Mouse (Mus musculus) kidney, postnatal 10 days (tissue): ENCODE measurements at regions not wholly inside any gene's neighbourhood (a gene's known extent, or its start where the extent isn't known, plus 50 kb on each side); places are given as distances from the start of the nearest gene placed in this dataset.

Source experiments
- DNase-seq: peaks from one replicate; pipeline ENCODE4 v3.0.0; 2021; ENCODE audit warnings: mixed read lengths

- DNase-seq, result no peak
Observed at GRCm38 (mm10) chr15:96185901-96186300, 101.4 kb upstream of the Arid2 start.

- DNase-seq, result no peak
Observed at GRCm38 (mm10) chr15:96189551-96189950, 97.8 kb upstream of the Arid2 start.

GRCm38 (mm10) chr15:96197413-96197812, 89.9 kb upstream of the Arid2 start:
- DNase-seq, result no peak

- no peak for DNase-seq
Observed at GRCm38 (mm10) chr15:96197932-96198331, 89.4 kb upstream of the Arid2 start.

GRCm38 (mm10) chr15:96201273-96201672, 86.0 kb upstream of the Arid2 start:
- DNase-seq, result no peak

GRCm38 (mm10) chr15:96201701-96202460, 85.4 kb upstream of the Arid2 start:
- DNase-seq, result no peak

GRCm38 (mm10) chr15:96204187-96204586, 83.1 kb upstream of the Arid2 start:
- no peak for DNase-seq

- no peak for DNase-seq
Observed at GRCm38 (mm10) chr15:96204623-96205022, 82.7 kb upstream of the Arid2 start.

GRCm38 (mm10) chr15:96210721-96211400, 76.5 kb upstream of the Arid2 start:
- DNase-seq, result no peak

- DNase-seq, result no peak
Observed at GRCm38 (mm10) chr15:96213541-96214312, 73.6 kb upstream of the Arid2 start.

GRCm38 (mm10) chr15:96217896-96218295, 69.4 kb upstream of the Arid2 start:
- no peak for DNase-seq

GRCm38 (mm10) chr15:96219746-96220145, 67.6 kb upstream of the Arid2 start:
- no peak for DNase-seq

GRCm38 (mm10) chr15:96231969-96232368, 55.3 kb upstream of the Arid2 start:
- DNase-seq, result no peak

- no peak for DNase-seq
Observed at GRCm38 (mm10) chr15:96233113-96233512, 54.2 kb upstream of the Arid2 start.

- no peak for DNase-seq
Observed at GRCm38 (mm10) chr15:96234783-96235182, 52.5 kb upstream of the Arid2 start.
